Mouse (Mus musculus): ENCODE results near the gene Lamtor3.
"Not testable (repeated sequence)": the region's sequence is repeated elsewhere in the genome, so short reads cannot be mapped to it uniquely, and the experiment has no call there.

Gene Lamtor3

DNA sequence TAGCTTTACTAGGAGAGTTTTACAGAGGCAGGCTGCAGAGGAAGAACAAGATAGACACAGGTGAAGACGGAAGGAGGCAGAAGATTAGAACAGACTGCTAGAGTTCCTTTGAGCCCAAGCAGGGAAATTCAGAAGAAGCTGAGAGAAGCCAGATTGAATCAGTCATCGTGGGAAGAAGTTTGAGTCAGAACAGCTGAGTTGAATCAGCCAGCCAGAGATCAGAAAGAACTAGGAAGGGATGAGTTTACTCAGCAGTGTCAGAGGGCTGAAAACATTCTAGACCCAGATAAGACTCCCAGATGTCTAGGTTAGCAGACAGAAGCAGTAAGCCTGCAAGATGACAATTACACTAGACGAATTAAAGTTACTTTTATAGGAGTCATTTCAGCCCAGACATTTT, 15.7 kb downstream of the Lamtor3 start:
- in situ Hi-C loops (cut with MboI; ENCODE audit: low sequenced_read_pairs) = no loop called here

DNA sequence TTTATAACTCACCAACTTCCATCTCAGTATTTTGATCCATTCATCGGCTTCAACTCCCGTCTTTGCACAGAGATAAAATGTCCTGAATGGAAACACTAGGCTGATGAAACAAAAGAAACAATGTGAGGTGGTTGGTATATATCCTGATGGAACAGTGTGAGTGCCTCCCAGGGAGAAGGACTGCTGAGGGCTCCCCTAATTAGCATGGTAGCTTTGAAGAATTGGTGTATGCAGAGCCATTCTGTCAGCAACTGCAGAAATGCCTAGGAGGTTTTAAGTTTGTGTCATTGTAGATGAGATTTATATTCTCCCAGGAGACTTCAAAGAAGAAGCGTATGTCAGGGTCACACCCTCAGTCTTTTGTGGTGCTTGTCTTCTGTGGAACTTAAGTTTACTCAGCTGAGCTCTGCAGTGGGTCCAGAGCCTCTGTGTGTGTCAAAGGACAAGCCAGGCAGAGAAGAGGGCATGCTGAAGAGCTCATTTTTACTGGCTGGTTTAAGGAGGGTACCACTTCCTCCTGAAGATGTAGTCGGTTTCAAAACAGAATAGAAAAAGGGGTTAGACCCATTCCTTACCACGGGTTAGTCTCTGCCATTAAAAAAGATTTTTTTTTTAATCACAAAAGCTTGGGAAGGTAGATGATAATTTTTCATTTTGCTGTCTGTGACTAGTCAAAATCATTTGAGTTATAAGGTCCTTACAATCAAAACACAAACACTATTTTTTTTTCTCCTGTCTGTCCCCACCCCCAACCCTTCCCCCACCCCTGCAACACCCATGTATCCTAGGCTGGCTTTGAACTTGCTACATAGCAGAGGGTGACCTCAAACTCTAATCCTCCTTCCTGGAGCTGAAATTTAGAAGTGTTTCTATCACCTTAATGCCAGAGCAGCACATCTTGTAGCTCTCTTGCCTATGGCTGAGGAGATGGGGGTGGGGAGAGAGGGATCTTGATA, 17.5 kb downstream of the Lamtor3 start:
- in situ Hi-C loops (cut with MboI; ENCODE audit: low sequenced_read_pairs) = no loop called here

DNA sequence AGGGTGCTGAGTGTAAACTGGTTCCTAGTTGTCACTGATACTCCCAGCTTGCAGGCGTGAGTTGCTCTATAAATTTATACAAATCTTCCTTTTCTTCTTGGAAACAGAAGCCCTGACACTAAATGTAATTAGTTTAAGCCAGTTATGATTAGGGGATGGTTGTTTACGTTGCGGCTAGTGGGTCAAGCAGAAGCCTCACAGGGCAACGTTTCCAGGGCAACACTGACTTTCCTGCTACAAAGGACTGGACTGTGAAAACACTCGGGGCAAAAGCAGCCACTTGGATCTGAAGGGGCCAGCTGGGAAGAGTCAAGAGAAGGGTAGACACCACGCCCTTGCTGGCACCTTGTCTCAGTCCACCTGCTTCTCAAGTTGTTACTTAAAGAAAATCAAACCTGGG, 18.2 kb downstream of the Lamtor3 start:
- in situ Hi-C loops (cut with MboI; ENCODE audit: low sequenced_read_pairs) = no loop called here

DNA sequence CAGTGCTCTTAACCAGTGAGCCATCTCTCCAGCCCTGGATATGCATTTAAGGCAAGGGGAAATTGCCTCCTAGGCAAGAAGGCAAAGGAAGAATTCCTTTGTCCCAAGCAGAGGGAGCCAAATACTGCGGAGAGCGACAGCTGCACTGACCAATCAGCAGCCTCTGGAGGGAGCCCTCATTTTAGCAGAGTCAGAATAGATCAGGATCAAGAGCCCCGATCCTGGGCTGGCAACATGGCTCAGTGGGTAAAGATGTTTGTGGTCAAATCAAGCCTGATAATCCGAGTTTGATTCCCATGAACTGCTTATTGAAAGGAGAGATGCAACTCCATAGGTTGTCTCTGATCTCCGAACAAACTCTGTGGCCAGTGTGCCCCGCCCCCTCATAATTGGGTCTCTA, 20.3 kb downstream of the Lamtor3 start:
- in situ Hi-C loops (cut with MboI; ENCODE audit: low sequenced_read_pairs) = no loop called here

DNA sequence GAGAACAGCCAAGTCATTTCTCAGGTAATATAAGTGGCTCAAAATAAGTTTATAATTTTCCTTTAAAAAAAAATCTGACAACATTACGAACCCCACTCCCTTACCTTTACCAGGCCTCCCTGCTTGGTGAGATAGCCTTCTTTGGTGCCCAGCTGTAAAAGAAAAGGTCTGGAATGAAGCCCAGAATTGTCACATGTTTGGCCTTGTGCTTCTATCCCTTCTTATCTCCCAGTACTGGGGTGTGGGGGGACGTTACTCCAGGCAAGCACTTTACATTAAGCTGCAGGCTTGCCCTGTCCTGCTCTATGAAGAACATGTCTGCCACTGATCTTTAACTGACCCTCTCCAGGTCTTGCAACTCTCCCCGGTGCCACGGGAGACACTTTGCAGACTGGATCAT, 22.5 kb downstream of the Lamtor3 start:
- in situ Hi-C loops (cut with MboI; ENCODE audit: low sequenced_read_pairs) = no loop called here

DNA sequence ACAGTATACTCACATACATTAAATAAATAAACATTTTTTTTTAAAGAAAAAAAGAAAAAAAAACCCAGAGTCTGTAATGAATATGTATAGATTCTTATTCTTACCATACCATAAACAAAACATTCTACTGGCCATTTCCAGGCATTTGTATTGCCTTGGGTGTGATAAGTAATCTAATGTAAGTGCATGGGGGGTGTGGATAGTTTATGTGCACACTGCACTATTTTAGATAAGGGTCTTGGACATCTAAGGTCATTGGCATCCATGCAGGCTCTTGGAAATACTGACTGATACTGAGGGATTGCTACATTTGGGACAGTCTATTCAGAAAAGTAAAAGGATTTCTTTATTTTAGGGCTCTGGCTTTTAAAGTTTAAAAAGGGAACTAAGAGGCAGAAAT, 23.2 kb downstream of the Lamtor3 start:
- in situ Hi-C loops (cut with MboI; ENCODE audit: low sequenced_read_pairs) = no loop called here

DNA sequence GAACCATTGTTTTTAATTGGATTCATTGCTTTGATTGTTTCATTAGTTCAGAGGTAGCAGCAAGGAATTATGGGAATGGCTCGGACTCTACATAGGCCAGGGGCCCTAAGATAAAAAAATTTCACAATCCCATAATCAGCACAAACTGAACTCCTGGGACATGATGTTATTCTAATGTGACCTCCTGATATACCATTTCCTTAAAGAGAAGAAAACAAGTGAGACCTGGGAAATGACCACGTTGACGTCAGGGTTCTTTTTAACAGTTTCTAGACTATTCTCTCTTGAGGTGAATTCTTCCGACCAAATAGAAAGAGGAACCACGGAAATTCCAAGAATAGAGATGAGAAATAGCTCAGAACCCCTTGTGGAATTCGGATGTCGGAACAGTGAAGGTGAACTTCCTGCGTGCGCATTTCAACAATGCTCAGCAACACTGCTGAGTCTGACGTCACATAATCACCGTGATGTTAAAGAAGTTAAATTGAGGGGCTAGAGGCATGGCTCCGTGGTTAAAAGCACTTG, 23.9 kb downstream of the Lamtor3 start:
- in situ Hi-C loops (cut with MboI; ENCODE audit: low sequenced_read_pairs) = no loop called here

DNA sequence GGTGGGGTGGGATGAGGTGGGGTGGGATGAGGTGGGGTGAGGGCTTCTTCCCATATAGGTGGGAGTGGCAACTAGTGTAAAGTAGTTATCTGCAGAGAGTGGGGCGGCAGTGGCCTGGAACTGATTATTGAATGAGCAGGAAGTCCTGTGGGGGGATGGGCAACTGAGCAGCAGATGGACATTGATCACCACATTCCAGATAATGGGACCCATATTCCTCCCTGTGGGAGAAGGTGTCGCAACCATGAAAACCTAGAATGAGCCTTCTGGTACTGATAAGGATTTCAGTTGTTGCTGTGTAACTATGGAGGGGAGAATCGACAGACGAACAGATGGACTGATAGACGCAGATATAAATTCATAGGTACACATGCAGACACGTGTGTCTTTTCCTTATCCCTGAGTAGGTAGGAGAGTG, 25.4 kb downstream of the Lamtor3 start:
- in situ Hi-C loops (cut with MboI; ENCODE audit: low sequenced_read_pairs) = no loop called here

DNA sequence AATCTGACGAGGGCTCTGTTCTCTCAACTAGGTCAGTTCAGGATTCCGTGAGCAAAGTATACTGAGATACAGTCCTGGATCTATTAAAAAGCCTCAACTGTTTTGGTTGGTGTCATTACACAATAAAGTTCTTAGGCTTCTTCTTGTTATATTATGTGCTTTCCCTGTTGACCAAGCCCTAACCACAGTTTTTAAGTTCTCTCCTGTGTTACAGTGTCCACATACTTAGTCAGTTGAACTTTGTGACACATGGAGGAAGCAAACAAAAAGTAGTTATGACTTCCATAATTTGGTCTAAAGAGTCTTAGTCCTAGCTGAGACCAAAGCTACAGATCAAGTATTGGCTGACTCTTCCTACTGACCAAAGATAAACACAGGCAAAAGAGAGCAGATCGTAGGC, 28.5 kb downstream of the Lamtor3 start:
- in situ Hi-C loops (cut with MboI; ENCODE audit: low sequenced_read_pairs) = no loop called here

DNA sequence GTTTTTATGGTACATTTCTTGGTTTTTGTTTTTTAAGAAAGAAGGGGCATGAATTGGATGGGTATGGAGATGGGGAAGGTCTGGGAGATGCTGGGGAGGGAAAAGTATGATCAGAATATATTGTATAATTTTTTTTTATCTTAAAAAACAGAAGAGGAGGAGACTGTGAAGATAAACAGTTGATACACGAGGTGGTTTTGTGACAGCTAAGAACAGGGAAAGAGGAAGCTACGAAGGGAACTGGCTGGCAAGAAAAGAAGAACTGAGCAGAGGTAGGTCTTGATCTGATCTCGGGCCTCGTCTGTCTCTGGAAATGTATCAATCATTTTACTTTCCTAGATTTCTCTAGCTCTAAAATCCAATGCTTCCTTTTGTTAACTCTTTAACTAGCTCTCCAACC, 29.2 kb downstream of the Lamtor3 start:
- in situ Hi-C loops (cut with MboI; ENCODE audit: low sequenced_read_pairs) = no loop called here

DNA sequence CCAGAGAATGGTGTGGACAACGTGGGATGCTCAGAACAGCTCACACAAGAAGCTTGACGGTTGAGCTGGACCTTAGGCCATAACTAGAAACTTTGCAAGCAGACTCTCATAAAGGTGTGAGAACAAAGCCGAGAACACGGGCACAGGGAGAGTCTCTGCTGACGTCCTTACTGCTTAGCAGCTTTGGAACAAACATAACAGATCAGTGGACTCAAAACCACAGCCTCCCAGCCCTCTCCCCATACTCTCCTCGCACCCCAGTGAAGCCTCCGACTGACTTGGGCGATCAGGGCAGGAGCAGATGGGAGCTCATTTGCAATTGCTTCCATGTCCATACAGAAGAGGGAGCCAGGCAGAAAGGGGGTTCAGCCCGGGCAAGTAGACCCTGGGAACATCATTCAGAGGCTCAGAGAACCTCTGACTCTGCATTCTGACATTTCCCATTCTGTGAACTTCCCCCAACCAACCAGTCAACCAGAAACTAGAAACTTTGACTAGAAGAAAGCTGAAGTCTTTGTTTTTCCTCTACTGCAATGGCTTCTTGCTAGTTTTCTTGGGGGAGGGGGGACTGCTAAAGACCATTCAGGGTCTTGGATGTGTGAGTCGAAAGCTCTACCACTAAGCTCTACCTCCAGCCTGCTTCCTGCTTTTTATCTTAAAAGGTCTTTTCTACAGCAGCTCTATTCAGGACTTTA, 32.0 kb downstream of the Lamtor3 start:
- in situ Hi-C loops (cut with MboI; ENCODE audit: low sequenced_read_pairs) = no loop called here

DNA sequence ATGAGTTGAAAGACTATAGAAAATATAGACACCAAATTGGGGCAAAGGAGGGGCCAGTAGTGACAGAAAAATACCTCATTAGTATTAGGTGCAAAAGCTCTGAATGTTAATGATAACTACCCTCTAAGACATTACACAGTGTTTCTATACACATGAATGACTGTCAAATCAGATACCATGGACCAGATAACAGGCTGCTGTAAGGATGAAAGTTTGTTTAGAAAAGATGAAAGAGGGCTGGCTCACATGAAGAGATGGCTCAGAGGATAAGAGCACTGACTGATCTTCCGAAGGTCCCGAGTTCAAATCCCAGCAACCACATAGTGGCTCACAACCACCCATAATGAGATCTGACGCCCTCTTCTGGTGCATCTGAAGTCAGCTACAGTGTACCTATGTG, 33.0 kb downstream of the Lamtor3 start:
- in situ Hi-C loops (cut with MboI; ENCODE audit: low sequenced_read_pairs) = not testable (repeated sequence)

DNA sequence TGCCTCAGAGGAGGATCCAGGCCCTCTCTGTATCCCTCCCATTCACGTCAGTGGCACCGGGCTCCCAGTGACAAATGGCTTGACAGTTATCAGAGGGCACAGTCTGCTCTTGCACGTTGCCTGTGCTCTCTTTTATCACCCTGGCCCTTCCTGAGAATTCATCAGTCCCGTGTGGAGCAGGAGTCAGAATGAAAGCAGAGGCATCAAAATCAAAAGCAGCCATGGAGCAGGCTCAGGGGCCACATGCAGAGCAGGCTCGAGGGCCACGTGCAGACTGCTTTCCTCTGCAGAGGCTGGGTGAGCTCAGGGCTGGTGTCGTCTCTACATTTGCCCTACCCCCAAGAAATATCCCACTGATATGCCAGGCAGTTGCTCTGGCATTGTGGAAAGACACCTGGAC, 33.5 kb downstream of the Lamtor3 start:
- in situ Hi-C loops (cut with MboI; ENCODE audit: low sequenced_read_pairs) = no loop called here

DNA sequence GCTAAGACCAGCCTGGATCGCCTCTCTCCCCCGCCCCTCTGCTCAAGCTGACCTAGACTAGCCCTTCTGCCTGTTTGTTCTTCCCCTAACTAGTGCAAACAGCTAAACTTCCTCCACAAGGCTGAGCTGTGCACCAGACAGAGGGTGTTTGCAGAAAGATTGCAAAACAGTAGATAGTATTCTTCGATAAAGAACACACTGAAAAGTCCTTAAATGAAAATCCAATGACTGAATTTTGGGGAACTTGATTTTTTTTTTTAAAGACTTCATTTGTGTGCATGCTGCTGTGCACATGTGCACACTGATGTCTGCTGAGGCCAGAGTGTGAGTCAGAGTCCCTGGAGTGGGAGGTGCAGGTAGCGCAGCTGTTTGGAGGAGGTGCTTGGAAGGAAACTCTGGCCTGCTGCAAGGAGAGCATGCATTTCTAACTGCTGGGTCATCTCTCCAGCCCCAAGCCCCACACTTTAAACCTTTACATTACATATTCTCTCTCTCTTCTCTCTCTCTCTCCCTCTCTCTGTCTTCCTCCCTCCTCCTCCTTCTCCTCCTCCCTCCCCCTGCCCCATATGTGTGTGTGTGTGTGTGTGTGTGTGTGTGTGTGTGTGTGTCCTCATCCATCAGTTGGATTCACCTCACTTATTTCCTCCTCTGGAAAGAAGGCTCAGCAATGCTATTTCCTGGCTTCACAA, 34.1 kb downstream of the Lamtor3 start:
- in situ Hi-C loops (cut with MboI; ENCODE audit: low sequenced_read_pairs) = no loop called here

DNA sequence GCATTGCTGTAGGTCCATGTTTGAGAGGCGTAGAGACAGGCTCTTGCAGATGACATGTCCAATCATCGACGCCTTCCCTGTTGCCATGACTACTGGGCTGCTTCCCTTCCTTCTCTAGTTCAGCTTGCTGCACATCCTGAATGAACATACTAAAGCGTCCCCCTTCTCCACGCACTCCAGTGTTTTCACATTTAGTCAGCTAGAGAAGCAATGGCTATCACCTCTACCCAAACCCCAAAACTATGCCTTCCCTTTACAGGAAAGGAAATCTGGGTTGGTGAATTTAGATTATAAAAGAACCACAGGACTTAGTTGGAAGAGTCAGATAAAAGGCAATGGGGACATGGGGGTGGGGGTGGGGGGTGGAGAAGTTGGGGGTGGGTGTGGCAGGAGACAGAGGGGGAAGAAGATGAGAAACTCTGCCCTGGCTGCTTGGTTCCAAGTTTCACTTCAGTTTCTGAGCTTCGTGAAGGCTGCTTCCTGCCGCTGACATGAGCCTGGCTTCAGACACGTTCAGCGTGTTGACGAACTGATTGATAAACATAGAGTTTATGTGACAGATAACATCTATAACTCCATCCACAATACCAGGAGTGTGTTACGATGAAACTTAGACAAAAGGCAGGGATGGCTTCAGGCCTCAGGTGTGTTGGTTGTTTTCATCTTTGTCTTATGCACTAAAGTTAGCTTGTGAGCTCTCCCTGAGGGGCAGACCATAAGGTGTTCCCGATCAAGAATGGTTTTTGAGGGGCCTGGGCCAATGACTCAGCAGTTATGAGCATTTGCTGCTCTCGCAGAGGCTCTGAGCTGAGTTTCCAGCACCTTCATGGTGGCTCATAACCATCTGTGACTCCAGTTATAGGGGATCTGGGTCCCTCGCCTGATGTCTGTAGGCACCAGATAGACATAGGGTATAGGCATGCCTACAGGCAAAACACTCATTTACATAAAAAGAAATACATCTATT, 34.9 kb downstream of the Lamtor3 start:
- in situ Hi-C loops (cut with MboI; ENCODE audit: low sequenced_read_pairs) = no loop called here

DNA sequence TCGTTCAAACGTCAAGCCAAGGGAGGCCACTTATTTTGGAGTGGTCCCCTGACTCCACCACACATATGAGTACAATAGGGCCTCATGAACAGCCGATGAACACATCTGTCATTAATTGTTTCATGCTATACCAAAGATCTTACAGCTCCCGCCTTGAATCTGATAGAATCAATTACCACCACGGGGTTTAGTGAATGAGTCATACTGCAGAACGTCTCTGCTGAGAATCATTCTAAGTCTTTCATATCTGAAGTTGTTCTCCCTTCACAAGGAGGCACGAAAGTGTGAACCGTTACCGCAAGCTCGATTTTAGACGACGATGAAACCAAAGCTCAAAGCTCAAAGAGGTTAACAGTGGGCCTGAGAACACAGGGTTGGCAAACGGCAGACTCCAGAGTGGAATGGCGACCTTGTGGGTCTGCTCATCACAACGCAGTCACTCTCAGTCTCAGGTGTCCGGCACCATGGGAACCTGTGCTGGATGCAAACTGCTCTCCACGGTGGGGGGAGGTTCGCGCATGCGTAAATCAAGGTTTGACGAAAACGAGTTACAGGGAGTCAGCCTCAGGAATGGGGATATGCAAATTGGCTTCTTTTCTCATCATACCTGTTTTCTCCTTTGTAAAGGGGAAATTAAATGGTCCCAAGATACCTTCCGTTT, 36.1 kb downstream of the Lamtor3 start:
- in situ Hi-C loops (cut with MboI; ENCODE audit: low sequenced_read_pairs) = no loop called here

DNA sequence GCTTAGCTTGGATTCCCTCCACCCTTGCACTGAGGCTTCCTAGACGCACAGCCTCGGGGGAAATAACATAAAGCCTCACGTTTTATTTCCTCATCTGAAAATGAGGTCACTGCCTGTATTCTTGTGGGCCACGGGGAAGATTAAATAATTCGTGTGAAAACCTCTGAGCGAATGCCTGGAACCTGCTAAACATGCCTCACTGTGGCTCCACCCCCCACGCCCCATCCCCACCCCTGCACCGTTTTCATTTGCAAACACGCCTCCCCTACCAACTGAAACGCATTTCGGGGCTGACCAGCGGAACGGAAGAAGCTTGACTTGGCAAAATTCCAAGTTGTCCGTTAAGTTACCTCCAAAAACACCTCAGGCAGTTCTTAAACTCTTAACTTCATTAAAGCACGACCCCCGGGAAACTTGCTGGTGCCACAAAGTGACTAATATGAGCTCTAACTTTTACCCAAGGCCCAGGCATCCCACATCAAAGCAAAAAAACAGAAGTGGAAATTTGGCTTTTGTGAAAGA, 37.3 kb downstream of the Lamtor3 start:
- in situ Hi-C loops (cut with MboI; ENCODE audit: low sequenced_read_pairs) = no loop called here

DNA sequence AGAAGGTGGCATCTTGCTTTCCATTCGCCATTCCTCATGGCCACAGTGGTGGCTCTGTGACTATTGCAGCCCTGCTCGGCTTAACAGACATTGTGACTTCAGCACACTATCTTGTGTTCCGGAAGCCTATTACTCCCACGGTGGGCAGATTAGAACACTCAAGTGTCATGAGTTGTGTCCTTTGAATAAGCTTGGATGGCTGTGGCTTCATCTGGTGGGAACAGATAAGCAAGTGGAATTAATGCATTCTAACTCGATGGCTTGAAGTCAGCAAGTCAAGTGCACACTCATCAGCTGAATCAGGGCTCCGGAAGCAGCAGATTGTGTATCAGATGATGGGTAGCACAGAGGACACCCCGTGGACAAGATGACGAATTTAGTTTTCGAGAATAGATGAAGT, 39.6 kb downstream of the Lamtor3 start:
- in situ Hi-C loops (cut with MboI; ENCODE audit: low sequenced_read_pairs) = no loop called here

DNA sequence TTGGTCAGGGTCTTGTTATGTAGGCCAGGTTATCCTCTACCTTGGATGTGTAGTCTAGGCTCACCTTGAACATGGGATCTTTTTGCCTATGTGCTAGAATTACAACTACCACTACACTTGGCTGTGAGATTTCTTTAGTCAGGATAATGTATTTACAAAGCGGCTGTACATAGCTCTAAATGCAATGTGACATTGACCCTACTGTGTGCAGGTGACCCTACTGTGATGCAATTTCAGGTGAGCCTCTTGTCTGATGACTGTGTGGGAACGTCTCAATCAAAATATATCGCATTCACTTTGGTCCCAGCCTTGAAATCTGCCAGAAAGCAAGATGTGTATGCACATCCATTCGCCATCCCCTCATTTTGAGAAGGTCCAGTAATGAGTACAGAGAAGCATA, 40.0 kb downstream of the Lamtor3 start:
- in situ Hi-C loops (cut with MboI; ENCODE audit: low sequenced_read_pairs) = no loop called here

DNA sequence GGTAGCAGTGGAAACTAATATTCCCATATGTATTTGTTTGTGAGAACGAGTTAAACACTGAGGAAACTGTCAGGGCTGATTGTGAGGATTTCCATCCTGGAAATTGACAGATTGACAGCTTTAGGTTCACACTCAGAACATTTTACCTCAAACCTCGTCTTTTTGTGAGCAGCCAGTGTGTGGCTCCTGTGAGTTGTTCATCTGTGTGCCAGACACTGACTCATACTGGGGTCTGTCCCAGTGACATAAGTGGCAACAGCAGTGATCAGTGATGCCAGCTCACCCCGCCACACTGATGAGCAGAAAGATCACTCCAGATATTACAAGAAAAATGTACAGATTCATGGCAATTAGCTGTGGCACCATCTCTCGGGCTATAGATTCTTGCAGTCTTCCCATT, 41.1 kb downstream of the Lamtor3 start:
- in situ Hi-C loops (cut with MboI; ENCODE audit: low sequenced_read_pairs) = no loop called here

Measured in CH12F3 (cell line).